Mouse (Mus musculus) liver, embryonic 15.5 days (tissue): ENCODE data around the gene Sez6l2. TPM values are rescaled to one million over a fixed set of nuclear protein-coding genes. Genes with fewer than 3 reads are reported as not detected.

ENCODE experiments used
- ATAC-seq: fragments of 200-750 bp; cut with Nextera tagmentation; 2 replicates; pipeline ENCODE4 v1.8.0; 2017; ENCODE audit warnings: moderate number of reproducible peaks, mild to moderate bottlenecking, moderate library complexity; ENCODE audit not compliant: insufficient read depth
- H3K27ac ChIP-seq: fragments of 300-500 bp; sonication (generic); replicated peaks from 2 replicates; pipeline ENCODE4 v1.5.1; 2015; ENCODE audit warnings: mild to moderate bottlenecking, inconsistent platforms
- H3K27me3 ChIP-seq: fragments of 300-500 bp; sonication (generic); 2 replicates; pipeline ENCODE4 v1.6.1; 2015; ENCODE audit warnings: mild to moderate bottlenecking, inconsistent platforms
- H3K36me3 ChIP-seq: fragments of 300-500 bp; sonication (generic); replicated peaks from 2 replicates; pipeline ENCODE4 v1.6.1; 2015; ENCODE audit warnings: moderate library complexity, mild to moderate bottlenecking, inconsistent platforms
- H3K4me1 ChIP-seq: fragments of 300-500 bp; sonication (generic); replicated peaks from 2 replicates; pipeline ENCODE4 v1.6.1; 2015; ENCODE audit warnings: inconsistent platforms
- H3K4me2 ChIP-seq: fragments of 300-500 bp; sonication (generic); 2 replicates; pipeline ENCODE4 v1.6.1; 2015; ENCODE audit warnings: moderate library complexity, mild to moderate bottlenecking, inconsistent platforms
- H3K4me3 ChIP-seq: fragments of 300-500 bp; sonication (generic); replicated peaks from 2 replicates; pipeline ENCODE4 v1.5.1; 2015; ENCODE audit warnings: mild to moderate bottlenecking, inconsistent platforms
- H3K9ac ChIP-seq: fragments of 300-500 bp; sonication (generic); 2 replicates; pipeline ENCODE4 v1.6.1; 2015; ENCODE audit warnings: moderate library complexity, mild to moderate bottlenecking, inconsistent platforms
- H3K9me3 ChIP-seq: fragments of 300-500 bp; sonication (generic); replicated peaks from 2 replicates; pipeline ENCODE4 v1.6.1; 2016; ENCODE audit warnings: inconsistent platforms
- WGBS: fragments of 180-500 bp; shearing (Covaris S2); methylation state at CpG from one replicate; pipeline ENCODE4 v1.1.7; 2015; ENCODE audit warnings: mixed read lengths; ENCODE audit not compliant: insufficient replicate concordance; 5-methylcytosine and 5-hydroxymethylcytosine counted together
- polyA plus RNA-seq: library from polyadenylated mRNA; unstranded; fragments of >200 nt; fragmentation: Nextera tagmentation; extraction: Ambion mirVana; gene quantifications from 2 replicates; pipeline ENCODE4 v1.2.1, GENCODE M21; 2015

Sez6l2 gene
- polyA plus RNA-seq, 1 experiment from 2014 or later = 0.07 TPM

DNA sequence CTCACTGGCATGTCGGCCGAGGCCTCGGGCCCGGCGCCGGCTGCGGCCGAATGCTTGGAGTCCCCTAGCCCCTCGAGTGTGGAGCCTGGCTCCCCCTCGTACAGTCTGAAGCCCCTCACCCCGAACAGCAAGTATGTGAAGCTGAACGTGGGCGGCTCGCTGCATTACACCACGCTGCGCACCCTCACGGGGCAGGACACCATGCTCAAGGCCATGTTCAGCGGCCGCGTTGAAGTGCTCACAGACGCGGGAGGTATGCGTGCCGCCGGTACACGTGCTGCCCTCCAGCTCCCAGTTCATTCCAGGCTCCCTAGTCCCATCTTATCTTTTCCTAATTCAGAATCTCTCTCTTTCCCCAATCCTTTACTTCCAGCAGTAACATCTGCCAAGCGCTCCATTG lies 21.3 kb upstream of the Sez6l2 start:
- Histone ChIP-seq H3K4me1 (peaks cover 49% of the 10 kb centered on the region), H3K9me3 (no peaks in the 10 kb centered on the region), H3K4me3 (peak overlapping the region; percentile 88), H3K9ac (peak overlapping the region; percentile 91), H3K27ac (peak overlapping the region; percentile 70), H3K36me3 (peaks cover 10% of the 10 kb centered on the region; the same call in 1 of the 2 replicates), H3K27me3 (no peaks in the 10 kb centered on the region), H3K4me2 (peak overlapping the region; percentile 100)
- 0% methylated on average over 27 of the region's 27 CpGs for WGBS
- peak; percentile 51 for ATAC-seq

DNA sequence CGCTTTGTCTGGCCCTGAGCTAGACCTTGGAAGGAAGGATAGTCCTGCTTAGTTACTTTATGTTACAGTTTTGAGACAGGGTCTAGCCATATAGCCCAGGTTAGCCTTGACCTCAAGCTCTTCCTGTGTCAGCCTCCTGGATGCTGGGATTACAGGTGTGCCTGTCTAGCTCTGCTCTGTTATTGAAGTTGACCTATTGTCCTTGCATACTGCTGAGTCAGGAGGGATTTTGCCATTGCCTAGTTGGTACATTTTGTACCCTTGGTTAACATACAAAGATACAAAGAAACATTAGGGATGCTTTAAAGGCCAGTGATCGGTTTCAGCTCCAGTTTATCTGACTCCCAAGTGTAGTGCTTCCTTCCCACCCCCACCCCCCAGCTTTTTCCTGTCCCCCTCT lies 17.7 kb upstream of the Sez6l2 start:
- H3K9me3 ChIP-seq = no peaks in the 10 kb centered on the region
- H3K9ac ChIP-seq = no peak overlapping the region
- no peak overlapping the region for H3K4me3 ChIP-seq
- H3K27ac ChIP-seq = no peak overlapping the region
- no peak for ATAC-seq
- H3K4me1 ChIP-seq = peaks cover 24% of the 10 kb centered on the region
- no peaks in the 10 kb centered on the region for H3K27me3 ChIP-seq
- H3K4me2 ChIP-seq = no peak overlapping the region
- H3K36me3 ChIP-seq = peaks cover 22% of the 10 kb centered on the region
- 65% methylated on average over 2 of the region's 2 CpGs for WGBS

DNA sequence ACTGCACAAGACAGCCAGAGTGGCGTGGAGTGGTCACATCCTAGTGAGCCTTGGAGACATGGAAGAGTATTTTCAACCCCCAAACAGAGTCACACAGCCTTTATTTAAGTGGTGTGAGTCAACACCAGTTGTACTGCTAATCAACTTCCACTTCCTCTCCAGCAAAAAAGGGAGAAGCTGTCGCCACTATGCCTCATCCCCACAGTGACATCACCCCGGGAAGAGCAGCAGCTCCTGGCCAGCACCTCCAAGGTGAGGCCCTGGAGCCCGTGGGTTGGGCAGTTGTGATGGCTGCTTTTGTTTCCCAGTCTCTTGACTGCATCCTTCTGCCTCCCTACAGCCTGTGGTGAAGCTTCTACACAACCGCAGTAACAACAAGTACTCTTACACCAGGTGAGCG lies 9.2 kb upstream of the Sez6l2 start:
- peaks cover 12% of the 10 kb centered on the region; the same call in 1 of the 2 replicates for H3K4me1 ChIP-seq
- H3K4me3 ChIP-seq = no peak overlapping the region
- H3K27ac ChIP-seq = no peak overlapping the region
- ATAC-seq = no peak
- peaks cover 14% of the 10 kb centered on the region for H3K36me3 ChIP-seq
- H3K4me2 ChIP-seq = no peak overlapping the region
- H3K9ac ChIP-seq = no peak overlapping the region
- WGBS = 53% methylated on average over 6 of the region's 6 CpGs
- no peaks in the 10 kb centered on the region for H3K27me3 ChIP-seq
- H3K9me3 ChIP-seq = no peaks in the 10 kb centered on the region

DNA sequence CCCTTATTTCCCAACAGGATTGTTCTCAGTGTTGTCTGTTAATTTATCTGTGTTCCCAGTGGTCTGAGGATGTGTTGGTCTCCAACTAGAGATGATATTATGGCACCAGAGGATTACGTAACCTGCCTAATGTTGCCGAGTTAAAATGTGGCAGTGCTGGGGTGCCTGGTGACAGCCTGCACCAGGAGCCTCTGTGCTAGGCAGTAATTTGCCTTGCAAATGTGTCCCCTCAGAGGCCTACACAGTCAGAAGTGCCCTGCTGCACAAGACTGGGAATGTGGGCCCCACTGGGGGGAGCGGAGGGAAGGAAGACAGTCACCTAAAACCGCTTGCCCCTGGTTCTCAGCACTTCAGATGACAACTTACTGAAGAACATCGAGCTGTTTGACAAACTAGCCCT lies 8.6 kb upstream of the Sez6l2 start:
- 71% methylated on average over 5 of the region's 5 CpGs for WGBS
- no peaks in the 10 kb centered on the region for H3K9me3 ChIP-seq
- ATAC-seq = no peak

DNA sequence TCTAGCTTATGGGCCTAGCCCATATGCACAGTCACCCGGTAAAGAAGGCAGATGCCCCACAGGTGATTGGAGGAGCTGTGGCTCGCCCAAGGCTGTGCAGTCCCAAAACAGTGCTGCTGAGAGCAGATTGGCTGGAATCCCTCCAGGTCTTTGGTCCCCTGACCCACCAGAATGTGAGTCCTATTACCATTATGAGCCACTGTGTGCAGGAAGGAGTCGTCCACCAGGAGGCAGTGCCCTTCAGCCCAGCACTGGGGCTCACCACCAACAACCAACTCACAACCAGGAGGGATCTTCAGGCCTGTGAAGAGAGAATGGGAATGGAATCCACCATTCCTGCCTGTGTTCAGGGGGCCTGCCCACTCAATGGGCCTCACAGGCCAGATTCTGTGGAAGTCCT lies 3.8 kb upstream of the Sez6l2 start:
- no peak overlapping the region for H3K4me3 ChIP-seq
- no peaks in the 10 kb centered on the region for H3K9me3 ChIP-seq
- no peak for ATAC-seq
- WGBS = 41% methylated on average over 3 of the region's 3 CpGs
- H3K4me2 ChIP-seq = no peak overlapping the region
- H3K4me1 ChIP-seq = peaks cover 19% of the 10 kb centered on the region
- no peak overlapping the region for H3K27ac ChIP-seq
- no peak overlapping the region for H3K9ac ChIP-seq
- peaks cover 32% of the 10 kb centered on the region for H3K27me3 ChIP-seq
- H3K36me3 ChIP-seq = no peaks in the 10 kb centered on the region; the same call in 1 of the 2 replicates

More for the DNA sequence above, 8.6 kb upstream of the Sez6l2 start:
- Histone ChIP-seq H3K36me3 (peaks cover 9% of the 10 kb centered on the region), H3K9ac (no peak overlapping the region), H3K4me3 (no peak overlapping the region), H3K4me2 (no peak overlapping the region), H3K4me1 (peaks cover 12% of the 10 kb centered on the region; the same call in 1 of the 2 replicates), H3K27me3 (no peaks in the 10 kb centered on the region), H3K27ac (no peak overlapping the region)

DNA sequence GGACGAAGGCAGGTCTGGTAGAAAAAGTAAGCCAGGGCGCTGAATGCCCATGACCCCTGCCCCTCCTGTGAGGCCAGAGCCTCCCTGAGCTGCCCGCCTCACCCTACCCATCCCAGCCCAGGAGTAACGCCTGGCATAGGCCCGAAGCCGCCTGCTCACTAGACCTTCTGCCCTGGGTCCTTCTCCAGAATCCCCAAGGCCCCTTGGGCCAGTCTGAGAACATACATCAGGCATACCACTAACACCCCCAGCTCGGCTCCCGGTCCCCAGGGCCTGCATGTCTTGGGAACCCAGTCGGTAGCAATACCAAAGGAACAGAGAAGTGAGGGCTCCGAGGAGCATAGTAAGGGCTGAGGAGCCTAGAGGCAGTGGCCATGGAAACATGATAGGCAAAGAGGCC lies 1.7 kb upstream of the Sez6l2 start:
- no peak overlapping the region for H3K27ac ChIP-seq
- H3K4me2 ChIP-seq = no peak overlapping the region
- no peak overlapping the region for H3K9ac ChIP-seq
- no peaks in the 10 kb centered on the region for H3K9me3 ChIP-seq
- H3K27me3 ChIP-seq = peaks cover 52% of the 10 kb centered on the region
- no peaks in the 10 kb centered on the region; the same call in 1 of the 2 replicates for H3K36me3 ChIP-seq
- H3K4me1 ChIP-seq = peaks cover 20% of the 10 kb centered on the region
- H3K4me3 ChIP-seq = no peak overlapping the region
- no peak for ATAC-seq
- 70% methylated on average over 10 of the region's 10 CpGs for WGBS

DNA sequence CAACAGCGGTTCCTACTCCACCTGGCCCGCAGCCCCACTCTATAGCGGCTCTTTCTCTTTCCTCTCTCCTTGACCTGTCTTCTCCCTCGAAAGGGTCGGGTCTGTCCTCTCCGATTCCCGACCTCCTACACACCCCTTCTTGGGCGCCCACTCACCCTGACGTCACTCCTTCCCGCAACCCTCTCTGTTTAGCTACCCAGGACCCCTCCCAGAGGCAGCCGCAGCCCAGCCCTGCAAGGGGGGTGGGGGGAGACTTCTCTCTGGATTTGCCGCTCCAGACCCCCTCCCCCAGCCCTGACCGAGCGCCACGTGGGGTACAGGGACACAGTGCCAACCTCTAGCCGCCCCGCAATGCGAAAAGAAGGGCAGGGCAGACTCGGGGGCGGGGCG lies 965 bp upstream of the Sez6l2 start, which contains the start of gene Asphd1:
Gene Asphd1, minus strand, starts transcription at position 180 of the 390 bp plus-strand sequence.
- Histone ChIP-seq H3K9ac (peak within 1 kb of the TSS; percentile 30; the same call in 1 of the 2 replicates), H3K27ac (no peak within 1 kb of the TSS), H3K4me2 (peak within 1 kb of the TSS; percentile 79), H3K4me1 (peaks cover 20% of the 10 kb centered on the region), H3K27me3 (peaks cover 55% of the 10 kb centered on the region), H3K9me3 (no peaks in the 10 kb centered on the region), H3K4me3 (peak within 1 kb of the TSS; percentile 50), H3K36me3 (no peaks in the 10 kb centered on the region; the same call in 1 of the 2 replicates)
- ATAC-seq = 0 out of 2 replicates have a peak, but pooled peaks have one; percentile 10
- 2% methylated on average over 21 of the region's 21 CpGs for WGBS

DNA sequence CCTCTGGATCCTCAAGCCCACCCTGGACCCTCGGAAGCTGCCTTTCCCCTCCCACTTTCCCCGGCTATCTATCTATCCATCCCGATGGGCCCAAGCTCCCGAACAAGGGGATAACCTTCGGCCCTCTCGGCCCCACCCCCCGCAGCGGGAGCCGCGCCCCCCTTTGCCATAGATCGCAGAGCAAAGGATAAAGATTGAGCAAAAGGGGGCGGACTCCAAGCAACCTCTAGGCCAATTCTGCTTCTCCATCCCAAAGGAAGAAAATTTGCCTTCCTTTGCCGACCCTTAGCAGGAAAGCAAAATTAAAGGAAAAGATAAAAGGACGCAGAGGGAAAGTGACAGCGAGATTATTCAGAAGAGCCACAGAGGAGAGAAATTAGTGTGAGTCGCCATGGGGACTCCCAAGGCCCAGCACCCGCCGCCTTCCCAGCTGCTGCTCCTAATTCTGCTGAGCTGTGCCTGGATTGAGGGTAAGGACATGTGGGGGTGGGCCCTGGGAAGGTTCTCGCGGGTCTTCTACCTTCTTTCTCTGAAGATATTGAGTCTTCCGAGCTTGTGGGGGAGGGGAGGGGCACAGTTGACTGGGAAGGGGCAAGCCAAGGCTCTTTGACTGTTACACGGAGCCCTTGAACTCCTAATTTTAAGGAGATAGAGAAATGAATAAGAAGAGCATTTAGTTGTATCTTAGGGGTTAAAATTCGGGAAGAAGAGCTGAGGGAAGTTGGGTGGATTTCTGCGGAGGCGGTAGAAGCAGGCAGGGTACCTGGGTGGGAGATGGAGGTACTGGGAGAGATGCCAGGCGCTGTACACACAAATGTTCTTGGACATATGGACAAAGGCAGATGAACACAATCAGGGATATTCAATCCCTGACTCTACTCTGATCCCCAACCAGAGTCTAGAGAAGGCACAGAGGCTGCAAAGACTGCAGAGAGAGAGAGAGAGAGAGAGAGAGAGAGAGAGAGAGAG lies 568 bp downstream of the Sez6l2 start:
- WGBS = 7% methylated on average over 26 of the region's 26 CpGs
- H3K27ac ChIP-seq = no peak overlapping the region
- H3K9me3 ChIP-seq = no peaks in the 10 kb centered on the region
- peak overlapping the region; percentile 79 for H3K4me2 ChIP-seq
- no peak overlapping the region for H3K4me3 ChIP-seq
- H3K4me1 ChIP-seq = peaks cover 20% of the 10 kb centered on the region
- no peak for ATAC-seq
- no peaks in the 10 kb centered on the region for H3K36me3 ChIP-seq
- no peak overlapping the region for H3K9ac ChIP-seq
- peaks cover 55% of the 10 kb centered on the region for H3K27me3 ChIP-seq

DNA sequence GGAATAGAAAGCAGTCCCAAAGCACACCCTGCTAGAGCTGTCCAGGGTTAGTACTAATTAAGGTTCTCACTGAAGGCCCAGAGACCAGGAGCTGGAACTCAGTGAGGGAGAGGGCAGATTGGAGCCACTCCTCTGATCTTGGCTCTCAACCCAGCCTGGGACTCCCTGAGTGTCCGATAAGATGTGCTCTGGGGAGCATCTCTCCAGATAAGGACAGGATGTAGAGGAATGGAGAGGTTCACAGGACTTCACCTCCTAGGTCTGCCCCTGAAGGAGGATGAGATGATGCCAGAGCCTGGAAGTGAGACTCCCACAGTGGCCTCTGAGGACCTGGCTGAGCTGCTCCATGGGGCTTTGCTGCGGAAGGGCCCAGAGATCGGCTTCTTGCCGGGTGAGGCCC lies 1.4 kb downstream of the Sez6l2 start:
- ATAC-seq = no peak
- Histone ChIP-seq H3K27ac (no peak overlapping the region), H3K4me1 (peaks cover 20% of the 10 kb centered on the region), H3K27me3 (peaks cover 55% of the 10 kb centered on the region), H3K4me3 (no peak overlapping the region), H3K4me2 (no peak overlapping the region), H3K9me3 (no peaks in the 10 kb centered on the region), H3K9ac (no peak overlapping the region), H3K36me3 (no peaks in the 10 kb centered on the region)
- WGBS = 16% methylated on average over 4 of the region's 4 CpGs

DNA sequence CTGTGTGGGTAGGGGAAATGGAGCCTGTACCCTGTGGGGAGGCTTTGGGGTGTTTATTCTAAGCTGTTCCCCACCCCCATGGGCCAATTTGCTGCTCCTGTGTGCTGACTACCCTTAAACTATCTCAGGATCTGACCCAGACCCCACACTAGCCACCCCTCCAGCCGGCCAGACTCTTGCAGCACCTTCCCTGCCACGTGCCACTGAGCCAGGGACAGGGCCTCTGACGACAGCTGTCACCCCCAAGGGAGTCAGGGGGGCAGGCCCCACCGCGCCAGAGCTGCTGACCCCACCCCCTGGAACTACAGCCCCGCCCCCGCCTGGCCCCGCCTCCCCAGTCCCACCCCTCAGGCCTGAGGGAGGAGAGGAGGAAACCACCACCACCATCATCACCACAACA lies 2.3 kb downstream of the Sez6l2 start:
- H3K4me3 ChIP-seq = no peak overlapping the region
- H3K4me1 ChIP-seq = peaks cover 20% of the 10 kb centered on the region
- ATAC-seq = no peak
- no peak overlapping the region for H3K9ac ChIP-seq
- 1% methylated on average over 8 of the region's 8 CpGs for WGBS
- H3K27me3 ChIP-seq = peaks cover 55% of the 10 kb centered on the region
- H3K9me3 ChIP-seq = no peaks in the 10 kb centered on the region
- H3K36me3 ChIP-seq = no peaks in the 10 kb centered on the region
- no peak overlapping the region for H3K27ac ChIP-seq
- no peak overlapping the region for H3K4me2 ChIP-seq

DNA sequence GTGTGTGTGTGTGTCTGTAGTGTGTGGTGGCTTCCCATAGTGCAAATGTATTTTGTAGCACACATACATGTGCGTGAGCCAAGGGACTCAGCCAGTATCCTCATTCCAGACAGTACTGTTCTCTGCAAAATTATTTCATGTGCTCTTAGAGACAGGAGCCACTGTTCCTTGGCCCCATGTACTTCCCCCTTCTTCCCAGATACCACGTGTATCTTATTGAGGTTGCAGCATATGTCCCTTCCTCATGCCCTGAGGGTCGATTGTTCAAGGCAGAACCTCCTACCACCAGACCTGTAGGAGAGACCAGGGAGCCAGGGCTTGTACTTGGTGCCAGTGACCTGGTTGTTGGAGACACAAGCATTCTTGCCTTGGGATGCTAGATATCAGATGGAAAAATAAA lies 4.8 kb downstream of the Sez6l2 start:
- no peaks in the 10 kb centered on the region for H3K9me3 ChIP-seq
- H3K9ac ChIP-seq = no peak overlapping the region
- 31% methylated on average over 3 of the region's 3 CpGs for WGBS
- H3K27ac ChIP-seq = no peak overlapping the region
- H3K36me3 ChIP-seq = no peaks in the 10 kb centered on the region
- H3K4me3 ChIP-seq = no peak overlapping the region
- H3K27me3 ChIP-seq = peaks cover 38% of the 10 kb centered on the region
- ATAC-seq = no peak
- peaks cover 10% of the 10 kb centered on the region for H3K4me1 ChIP-seq
- no peak overlapping the region for H3K4me2 ChIP-seq
